ENCODE assay signal across 9 mouse cellular contexts in the genomic region with DNA sequence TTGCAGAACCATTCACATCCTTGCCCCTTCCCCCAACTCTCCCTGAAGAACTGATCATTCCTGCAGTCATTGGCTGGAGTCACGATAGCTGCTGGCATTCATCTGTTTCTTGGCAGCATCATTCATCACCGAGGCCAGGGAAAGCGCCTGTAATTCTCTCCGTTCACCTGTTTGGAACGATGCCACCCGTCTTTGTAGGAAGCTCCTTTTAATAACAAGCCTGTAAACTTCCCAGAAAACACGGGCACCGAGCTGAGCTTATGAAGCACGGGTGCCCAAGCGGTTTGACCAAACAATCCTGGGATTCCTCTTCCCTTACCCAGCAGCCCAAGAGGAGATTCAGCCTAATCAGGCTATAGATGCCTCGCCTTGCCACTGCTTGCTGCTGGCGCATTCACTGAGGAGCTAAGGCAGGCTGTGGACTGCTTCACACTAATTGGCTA.
DNase-seq lines count a peak whose midpoint lies in the region; ATAC-seq lines count a peak whose summit lies in the region.
"Had no signal": no experiment of that assay in that cellular context is flagged by ENCODE, and none has a peak within 500 bp of the region (broad histone marks: within the 10 kb centered on the region; RNA-seq: fewer than 3 reads in every experiment).

No protein-coding gene starts in this region.

- DNase-seq in lung, postnatal 36 days = peak; percentile 27
- no peak for DNase-seq in lung, postnatal 10 days
- peak; percentile 31 for DNase-seq in fat pad, adult 2 months (ENCODE audit: extremely low read depth, low read depth, low spot score)
- DNase-seq in right cerebral cortex, postnatal 10 days (ENCODE audit: low spot score in 2 of 2) = peak; percentile 56 to 68
- no peak for DNase-seq in gastrocnemius, postnatal 36 days
- DNase-seq in testis, postnatal 10 days (ENCODE audit: low spot score) = no peak
- DNase-seq: lung, postnatal 4 days had no signal

- intact Hi-C loops in gastrocnemius, postnatal 36 days (cut with DNase I) = no loop called here

- H3K9ac ChIP-seq in heart, embryonic 14.5 days (ENCODE audit: low read length) = no peak overlapping the region
- H3K9ac ChIP-seq in heart, embryonic 11.5 days (ENCODE audit: low read depth, low read length) = no peak overlapping the region

- H3K36me3 ChIP-seq in heart, embryonic 14.5 days (ENCODE audit: control insufficient read depth, insufficient read depth, low read length) = no peaks in the 10 kb centered on the region
- H3K36me3 ChIP-seq in heart, embryonic 11.5 days (ENCODE audit: control insufficient read depth, insufficient read depth, low read length) = no peaks in the 10 kb centered on the region

- ATAC-seq in heart, embryonic 14.5 days (ENCODE audit: insufficient number of reproducible peaks, insufficient read depth, low FRiP score, low read depth) = no peak
- no peak for ATAC-seq in heart, embryonic 11.5 days (replicated peaks; ENCODE audit: insufficient number of reproducible peaks, low FRiP score, low TSS enrichment)

- peaks cover 33 to 44% of the 10 kb centered on the region in 2 experiments for H3K4me1 ChIP-seq in heart, embryonic 14.5 days (ENCODE audit: control insufficient read depth in 2 of 2, insufficient read depth in 2 of 2, low read length in 2 of 2)
- peaks cover 17% of the 10 kb centered on the region for H3K4me1 ChIP-seq in heart, embryonic 11.5 days (ENCODE audit: control insufficient read depth, insufficient read depth, low read length)

- H3K4me3 ChIP-seq in heart, embryonic 14.5 days (ENCODE audit: control insufficient read depth in 1 of 2, insufficient read depth in 1 of 2, low read depth in 1 of 2, low read length in 2 of 2) = no peak overlapping the region
- H3K4me3 ChIP-seq in heart, embryonic 11.5 days (ENCODE audit: low read depth, low read length) = no peak overlapping the region

- no peaks in the 10 kb centered on the region for H3K27me3 ChIP-seq in heart, embryonic 14.5 days (ENCODE audit: control insufficient read depth, insufficient read depth, low read length)
- H3K27me3 ChIP-seq in heart, embryonic 11.5 days (ENCODE audit: control insufficient read depth, insufficient read depth, low read length) = no peaks in the 10 kb centered on the region

- 40% methylated on average over 12 of the region's 12 CpGs for WGBS in heart, embryonic 14.5 days
- WGBS in heart, embryonic 11.5 days (ENCODE audit: insufficient replicate concordance) = 53% methylated on average over 12 of the region's 12 CpGs

- peak overlapping the region; percentile 5 to 58; a peak in 2 of 4 replicates for H3K27ac ChIP-seq in heart, embryonic 14.5 days (replicated peaks in 1 of 2; ENCODE audit: control insufficient read depth in 1 of 2, insufficient read depth in 1 of 2, low read depth in 2 of 2, low read length in 2 of 2)
- no peak overlapping the region for H3K27ac ChIP-seq in heart, embryonic 11.5 days (ENCODE audit: low read depth, low read length)

- H3K9me3 ChIP-seq in heart, embryonic 14.5 days (ENCODE audit: control insufficient read depth, low read length) = no peaks in the 10 kb centered on the region
- no peaks in the 10 kb centered on the region for H3K9me3 ChIP-seq in heart, embryonic 11.5 days (replicated peaks; ENCODE audit: control insufficient read depth, low read length)

- H3K4me2 ChIP-seq in heart, embryonic 14.5 days (ENCODE audit: low read length) = peak overlapping the region; percentile 31
- H3K4me2 ChIP-seq in heart, embryonic 11.5 days = no peak overlapping the region

Comparison
In these comparisons a context has a peak if more than half of its experiments do, and no peak if none do; other contexts are left out.
1. DNase-seq: peak in lung, postnatal 36 days (single experiment), fat pad, adult 2 months (single experiment) and right cerebral cortex, postnatal 10 days (2 of 2); none in lung, postnatal 10 days (single experiment), gastrocnemius, postnatal 36 days (0 of 2) and testis, postnatal 10 days (single experiment).